ENCODE assay signal across 7 mouse cellular contexts in genomic region chr17:13656485-13657181, GRCm38 (mm10).
A peak's percentile ranks its signal among the peaks of the same experiment; 100 is the strongest.
DNase-seq lines count a peak whose midpoint lies in the region; ATAC-seq and TF ChIP-seq lines count a peak whose summit lies in the region.

No protein-coding gene starts in this region.

- peak overlapping the region in 1 of 2 experiments; percentile 25; a peak in 2 of 4 replicates for H3K4me3 ChIP-seq in heart, embryonic 14.5 days (ENCODE audit: control insufficient read depth in 1 of 2, insufficient read depth in 1 of 2, low read depth in 1 of 2, low read length in 2 of 2)
- H3K4me3 ChIP-seq in liver, embryonic 12.5 days: no peak overlapping the region
- no peak overlapping the region for H3K4me3 ChIP-seq in olfactory bulb, adult 2 months (ENCODE audit: insufficient read depth, low read depth, low read length)

- H3K4me1 ChIP-seq in heart, embryonic 14.5 days (ENCODE audit: control insufficient read depth in 2 of 2, insufficient read depth in 2 of 2, low read length in 2 of 2): peaks cover 40 to 46% of the 10 kb centered on the region in 2 experiments
- H3K4me1 ChIP-seq in liver, embryonic 12.5 days: peaks cover 18% of the 10 kb centered on the region
- peaks cover 28% of the 10 kb centered on the region for H3K4me1 ChIP-seq in olfactory bulb, adult 2 months (ENCODE audit: control insufficient read depth, insufficient read depth, low read length)

- H3K27me3 ChIP-seq in heart, embryonic 14.5 days (ENCODE audit: control insufficient read depth, insufficient read depth, low read length): no peaks in the 10 kb centered on the region
- H3K27me3 ChIP-seq in liver, embryonic 12.5 days (replicated peaks): no peaks in the 10 kb centered on the region

- peak overlapping the region; percentile 44 for H3K9ac ChIP-seq in heart, embryonic 14.5 days (ENCODE audit: low read length)
- no peak overlapping the region for H3K9ac ChIP-seq in liver, embryonic 12.5 days

- H3K9me3 ChIP-seq in heart, embryonic 14.5 days (ENCODE audit: control insufficient read depth, low read length): no peaks in the 10 kb centered on the region
- H3K9me3 ChIP-seq in liver, embryonic 12.5 days (replicated peaks): 0 out of 2 replicates have a peak, but pooled peaks cover 5% of the 10 kb centered on the region

- no peak for TF ChIP-seq POLR2A in olfactory bulb, adult 2 months (IDR thresholded peaks at IDR 0.05; ENCODE audit: insufficient read depth, low read depth, low read length)

- TF ChIP-seq CTCF in olfactory bulb, adult 2 months (IDR thresholded peaks at IDR 0.05; ENCODE audit: insufficient read depth, low read depth, low read length): no peak

- intact Hi-C loops in left cerebral cortex, postnatal 36 days (cut with DNase I): no loop called here

- DNase-seq in NIH3T3 (ENCODE audit: low read depth): peak; percentile 80
- DNase-seq in cerebellum, adult 9-10 months: peak; percentile 76
- DNase-seq in spleen, adult 18-20 months: no peak
- no peak for DNase-seq in left cerebral cortex, postnatal 36 days (ENCODE audit: low spot score in 2 of 2)

- peak overlapping the region; percentile 64 to 78 for H3K27ac ChIP-seq in heart, embryonic 14.5 days (replicated peaks in 1 of 2; ENCODE audit: control insufficient read depth in 1 of 2, insufficient read depth in 1 of 2, low read depth in 2 of 2, low read length in 2 of 2)
- H3K27ac ChIP-seq in liver, embryonic 12.5 days: peak overlapping the region; percentile 42
- H3K27ac ChIP-seq in olfactory bulb, adult 2 months (ENCODE audit: insufficient read depth, low read depth, low read length): peak overlapping the region; percentile 5; the same call in 1 of the 2 replicates

- no peak for ATAC-seq in heart, embryonic 14.5 days (ENCODE audit: insufficient number of reproducible peaks, insufficient read depth, low FRiP score, low read depth)
- peak; percentile 49 for ATAC-seq in liver, embryonic 12.5 days

- no peaks in the 10 kb centered on the region for H3K36me3 ChIP-seq in heart, embryonic 14.5 days (ENCODE audit: control insufficient read depth, insufficient read depth, low read length)
- no peaks in the 10 kb centered on the region for H3K36me3 ChIP-seq in liver, embryonic 12.5 days

- 1% methylated on average over 12 of the region's 15 CpGs for WGBS in heart, embryonic 14.5 days
- 7% methylated on average over 12 of the region's 15 CpGs for WGBS in liver, embryonic 12.5 days (ENCODE audit: insufficient replicate concordance)
- 17% methylated on average over 12 of the region's 15 CpGs for WGBS in olfactory bulb, adult 2 months

- peak overlapping the region; percentile 59 for H3K4me2 ChIP-seq in heart, embryonic 14.5 days (ENCODE audit: low read length)
- H3K4me2 ChIP-seq in liver, embryonic 12.5 days: peak overlapping the region; percentile 28

Comparison
In these comparisons a context has a peak if more than half of its experiments do, and no peak if none do; other contexts are left out.
1. DNase-seq: peak in NIH3T3 (single experiment) and cerebellum, adult 9-10 months (single experiment); none in spleen, adult 18-20 months (0 of 2) and left cerebral cortex, postnatal 36 days (0 of 2).
2. H3K27ac ChIP-seq: peak in every context shown above with its lines; median percentile 71 in heart, embryonic 14.5 days; 42 in liver, embryonic 12.5 days; 5 in olfactory bulb, adult 2 months.